Mouse (Mus musculus) cerebellum, adult 11-12 months (tissue): ENCODE results near the gene Krt83.
"Not testable (repeated sequence)": the region's sequence is repeated elsewhere in the genome, so short reads cannot be mapped to it uniquely, and the experiment has no call there.

ENCODE experiments used
- DNase-seq: peaks from one replicate; pipeline ENCODE4 v3.0.0; 2022

Krt83 gene

GRCm38 (mm10) chr15:101491431-101491830 lies at the start of gene Krt83:
Gene Krt83, minus strand, starts transcription at chr15:101491512.
- DNase-seq = no peak

- DNase-seq = no peak
These were observed 47.2 kb upstream of the Krt83 start for GRCm38 (mm10) chr15:101538580-101538900.

- no peak for DNase-seq
These were observed 46.7 kb upstream of the Krt83 start for GRCm38 (mm10) chr15:101537864-101538579.

GRCm38 (mm10) chr15:101536054-101536850 lies 44.9 kb upstream of the Krt83 start:
- no peak for DNase-seq

DNA sequence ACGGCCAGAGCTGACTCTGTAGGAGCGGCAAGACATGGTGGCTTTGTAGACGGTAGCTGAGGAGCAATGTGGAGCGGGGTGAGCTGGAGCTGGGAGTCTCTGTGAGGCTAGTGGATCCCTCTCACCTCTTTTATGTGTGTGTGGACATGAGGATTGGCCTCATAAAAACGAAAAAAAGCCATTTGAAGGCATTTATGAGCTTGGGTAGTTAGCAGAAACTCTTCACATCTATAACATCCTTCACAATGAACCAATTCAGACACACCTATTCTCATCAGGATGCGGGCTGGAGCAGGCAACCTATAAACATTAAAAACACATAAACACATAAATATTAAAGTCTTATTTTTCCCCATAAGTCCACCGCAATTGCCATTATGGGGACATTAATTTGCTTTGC lies 41.4 kb upstream of the Krt83 start, which contains the start of gene Krt84:
Krt84 (minus strand) TSS at position 101 of the 400 bp plus-strand sequence.
- DNase-seq = no peak

- no peak for DNase-seq
These were observed 31.4 kb upstream of the Krt83 start for GRCm38 (mm10) chr15:101522556-101523232.

GRCm38 (mm10) chr15:101519792-101520191 lies 28.5 kb upstream of the Krt83 start:
- peak; percentile 36 for DNase-seq

DNA sequence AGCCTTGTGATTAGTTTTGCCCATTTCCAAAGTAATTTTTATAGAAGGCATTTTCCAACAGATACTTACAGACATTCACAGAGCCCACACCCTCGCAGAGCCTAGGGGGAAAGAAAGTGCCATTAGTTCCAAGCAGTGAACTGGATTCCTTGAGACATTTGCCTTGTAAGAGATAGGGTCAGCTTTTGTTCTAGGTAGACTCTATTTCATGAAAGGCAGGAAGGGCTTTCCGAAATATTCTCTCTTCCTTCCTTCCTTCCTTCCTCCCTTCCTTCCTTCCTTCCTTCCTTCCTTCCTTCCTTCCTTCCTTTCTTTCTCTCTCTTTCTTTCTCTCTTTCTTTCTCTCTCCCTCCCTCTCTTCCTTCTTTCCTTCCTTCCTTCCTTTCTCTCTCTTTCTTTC lies 25.8 kb upstream of the Krt83 start, which contains the start of gene Gm49425:
Gm49425 (minus strand) TSS at position 101 of the 400 bp plus-strand sequence.
- DNase-seq = not testable (repeated sequence)

GRCm38 (mm10) chr15:101508247-101508646 lies 16.9 kb upstream of the Krt83 start:
- DNase-seq = no peak

GRCm38 (mm10) chr15:101506896-101507758 lies 15.8 kb upstream of the Krt83 start:
- DNase-seq = no peak

DNA sequence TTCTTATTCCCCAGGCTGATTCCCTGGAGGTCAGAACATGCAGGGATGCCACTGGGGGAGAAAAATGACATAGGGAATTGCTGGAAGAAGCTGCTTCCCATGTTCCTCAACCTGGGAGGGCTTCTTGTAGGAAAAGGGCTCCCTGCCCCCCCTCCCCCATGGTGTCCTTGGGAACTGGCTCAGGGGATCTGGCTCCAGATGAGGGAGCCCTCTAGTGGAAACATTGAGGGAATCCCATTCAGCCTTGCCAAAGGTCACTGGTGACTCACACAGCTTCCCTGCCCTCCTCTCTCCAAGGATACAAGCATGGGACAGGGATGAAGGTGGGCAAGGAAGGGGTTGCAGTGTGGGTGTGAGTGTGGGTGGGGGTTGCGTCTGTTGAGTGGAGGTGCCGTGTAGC lies 5.9 kb upstream of the Krt83 start:
- no peak for DNase-seq

DNA sequence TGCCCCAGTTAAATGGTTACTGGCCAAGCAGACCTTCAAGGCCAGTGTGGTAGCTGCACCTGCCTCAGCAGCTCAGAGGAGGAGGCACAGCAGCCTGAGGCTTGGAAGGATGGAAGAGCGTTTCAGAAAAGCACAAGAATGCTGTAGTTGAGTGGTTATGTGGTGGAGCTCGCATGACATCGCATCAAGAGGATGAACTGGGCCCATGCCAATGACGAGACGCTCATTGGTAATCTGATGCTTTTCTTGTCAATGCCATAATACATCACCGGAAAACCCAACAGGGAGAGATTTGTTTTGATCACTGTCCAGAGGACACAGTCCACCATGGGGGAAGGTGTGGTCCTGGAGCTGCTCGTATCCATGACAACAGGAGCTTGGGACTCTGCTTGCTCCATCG lies 4.0 kb upstream of the Krt83 start:
- no peak for DNase-seq

DNA sequence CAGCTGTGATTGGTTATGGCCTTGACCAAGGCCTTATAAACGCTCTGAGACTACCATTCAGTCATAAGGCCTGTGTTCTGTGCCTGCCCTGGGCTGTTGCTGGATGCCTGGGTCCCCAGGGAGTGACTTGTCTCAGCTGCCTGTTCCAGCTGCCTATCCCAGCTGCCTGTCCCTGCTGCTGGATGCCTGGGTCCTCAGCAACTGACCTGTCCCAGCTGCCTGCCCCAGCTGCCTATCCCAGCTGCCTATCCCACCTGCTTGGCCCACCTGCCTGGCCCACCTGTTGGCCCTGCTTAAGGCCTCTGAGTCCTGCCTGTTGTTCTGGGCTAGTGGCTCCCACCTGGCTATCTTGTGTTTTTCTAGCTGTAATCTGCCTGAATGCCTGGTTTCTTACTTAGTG lies 2.9 kb upstream of the Krt83 start:
- no peak for DNase-seq

DNA sequence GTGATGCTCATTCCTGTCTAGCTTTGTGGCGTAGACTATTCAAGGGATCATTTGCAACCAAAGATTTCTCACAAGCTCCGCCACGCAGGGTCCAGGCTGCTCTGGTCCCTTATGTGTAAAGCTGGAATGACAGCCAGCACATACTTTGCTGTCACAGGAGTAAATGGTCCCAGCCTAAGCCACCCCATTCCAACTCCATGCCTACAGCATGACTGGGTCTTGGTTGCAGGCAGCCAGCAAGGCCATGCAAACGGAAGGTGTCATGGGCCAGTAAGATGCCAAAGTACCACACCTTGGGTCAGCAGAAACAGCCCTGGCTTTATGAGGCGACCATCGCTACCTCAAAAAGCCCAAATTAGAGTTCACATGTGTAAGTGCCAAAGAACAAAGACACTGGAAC lies 2.4 kb upstream of the Krt83 start:
- no peak for DNase-seq

DNA sequence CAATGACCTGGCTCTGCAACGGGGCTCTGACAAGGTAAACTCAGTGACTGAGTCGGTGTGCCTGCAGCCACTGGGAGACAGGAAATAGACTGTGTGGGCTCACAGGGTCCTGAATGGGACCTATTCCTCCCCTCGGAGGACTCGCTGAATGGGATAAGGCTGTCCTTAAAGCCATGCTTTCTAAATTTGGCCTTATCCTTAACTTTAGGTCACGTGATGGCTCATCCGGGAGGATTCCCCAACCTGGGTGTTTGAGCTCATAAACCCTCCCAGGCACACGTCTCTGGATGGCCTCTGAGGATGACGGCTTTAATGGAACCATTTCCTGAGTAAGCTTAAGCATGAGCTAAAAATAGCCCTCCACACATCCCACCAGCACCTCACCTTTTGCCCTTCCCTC lies 1.4 kb upstream of the Krt83 start:
- DNase-seq = no peak

- no peak for DNase-seq
These were observed 5.2 kb downstream of the Krt83 start for GRCm38 (mm10) chr15:101485911-101486635.

DNA sequence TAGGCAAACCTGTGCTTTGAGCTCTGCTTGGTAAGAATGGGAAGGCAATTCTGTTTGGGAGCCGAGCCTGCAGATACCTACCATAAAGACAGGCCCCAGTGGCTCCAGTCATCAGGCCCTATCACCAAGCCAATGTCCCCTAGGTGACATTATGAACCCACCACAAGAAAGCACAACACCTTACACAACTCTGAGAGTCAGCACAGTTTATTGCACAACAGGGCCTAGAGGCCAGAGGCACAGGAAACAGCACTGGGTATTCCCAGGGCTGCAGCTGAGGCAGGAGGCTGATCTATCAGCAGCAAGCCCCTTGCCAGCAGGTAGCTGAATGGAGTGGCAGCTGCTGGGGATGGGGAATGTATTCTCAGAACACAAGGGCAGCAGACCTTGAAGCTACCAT lies 6.4 kb downstream of the Krt83 start:
- DNase-seq = no peak

DNA sequence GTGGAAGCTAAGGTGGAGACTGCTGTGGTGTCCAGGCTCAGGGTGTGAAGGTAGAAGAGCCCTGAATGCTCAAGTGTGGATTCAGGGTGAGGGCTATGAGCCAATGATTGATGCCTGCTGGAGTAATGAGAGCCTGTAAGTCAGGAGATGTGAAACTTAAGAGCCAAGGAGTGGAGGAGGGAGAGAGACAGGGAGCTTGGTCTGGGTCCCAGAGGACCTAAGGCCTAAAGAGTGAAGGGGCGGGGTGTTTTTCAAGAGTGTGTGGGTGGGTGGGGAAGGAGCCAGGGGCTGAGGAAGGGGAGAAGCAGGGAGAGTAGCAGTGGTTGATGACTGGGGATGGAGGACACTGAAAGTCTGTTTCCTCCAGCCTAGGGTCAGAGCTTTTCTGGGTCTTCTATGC lies 7.7 kb downstream of the Krt83 start:
- no peak for DNase-seq

DNA sequence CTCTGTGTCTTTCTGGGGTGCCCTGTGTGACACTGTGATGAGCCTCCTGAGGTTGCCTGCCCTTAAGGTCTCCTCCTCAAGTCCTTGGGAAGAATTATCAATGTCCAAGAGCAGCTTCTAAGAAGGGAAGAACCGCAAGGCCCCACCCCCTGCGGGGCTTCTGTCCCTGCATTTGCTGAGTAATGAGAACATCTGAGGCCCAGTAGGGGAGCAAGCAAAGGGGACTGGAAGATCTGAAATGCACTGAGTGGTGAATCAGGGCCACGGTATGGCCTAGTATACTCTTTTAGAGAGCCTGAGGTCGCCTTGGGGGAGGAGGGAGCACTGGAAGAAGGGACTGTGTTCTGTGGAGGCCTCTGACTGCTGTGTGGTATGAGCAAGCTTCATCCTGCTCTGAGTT lies 9.3 kb downstream of the Krt83 start:
- DNase-seq = no peak

- DNase-seq = no peak
These were observed 11.6 kb downstream of the Krt83 start for GRCm38 (mm10) chr15:101479666-101480060.

GRCm38 (mm10) chr15:101479007-101479665 lies 12.2 kb downstream of the Krt83 start:
- peak; percentile 9 for DNase-seq
